Mouse (Mus musculus) granulocyte monocyte progenitor cell, adult 5-6 weeks (primary cell): ENCODE measurements at regions not wholly inside any gene's neighbourhood (a gene's known extent, or its start where the extent isn't known, plus 50 kb on each side); places are given as distances from the start of the nearest gene placed in this dataset.
"Not testable (repeated sequence)": the region's sequence is repeated elsewhere in the genome, so short reads cannot be mapped to it uniquely, and the experiment has no call there.

ENCODE experiments used
- ATAC-seq: replicated peaks from 2 replicates; pipeline ENCODE4 v1.8.0; 2016; ENCODE audit warnings: mild to moderate bottlenecking, moderate TSS enrichment, inconsistent platforms; ENCODE audit not compliant: poor library complexity, severe bottlenecking

DNA sequence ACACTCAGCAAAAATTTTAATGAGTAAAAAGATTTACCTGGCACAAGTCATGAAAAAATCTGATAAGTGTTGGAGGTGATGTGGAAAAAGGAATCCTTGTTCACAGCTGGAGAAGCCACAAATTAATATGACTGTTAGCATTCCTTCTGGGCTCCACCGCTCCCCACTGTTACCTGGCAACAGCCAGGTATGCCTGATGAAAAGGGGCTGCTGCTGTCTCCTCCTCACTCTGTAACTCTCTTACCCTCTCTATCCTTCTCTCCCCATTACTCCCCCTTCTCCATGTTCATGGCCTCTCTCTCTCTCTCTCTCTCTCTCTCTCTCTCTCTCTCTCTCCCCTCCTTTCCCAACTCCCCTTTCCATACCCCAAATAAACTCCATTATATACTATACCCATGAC, 169.6 kb upstream of the Fer start:
- ATAC-seq: no peak

DNA sequence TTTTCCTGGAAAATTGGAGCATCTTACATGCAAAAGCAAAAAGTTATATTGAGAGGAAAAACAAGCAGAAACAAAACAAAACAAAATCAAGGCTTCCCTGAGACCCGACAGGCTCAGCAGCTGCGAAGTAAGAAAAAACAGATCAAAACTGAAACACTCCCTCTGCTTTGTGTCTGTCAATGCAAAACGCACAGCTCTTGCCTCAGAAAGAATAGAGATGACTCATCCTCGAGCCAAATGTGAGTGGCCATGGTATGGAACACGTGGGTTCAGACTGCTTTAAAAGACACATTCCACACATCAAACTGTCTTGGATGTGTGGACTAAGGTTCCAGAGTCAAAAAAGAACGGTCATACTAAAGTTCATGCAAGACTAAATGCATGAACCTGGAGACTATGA, 163.3 kb upstream of the Fer start:
- no peak for ATAC-seq

DNA sequence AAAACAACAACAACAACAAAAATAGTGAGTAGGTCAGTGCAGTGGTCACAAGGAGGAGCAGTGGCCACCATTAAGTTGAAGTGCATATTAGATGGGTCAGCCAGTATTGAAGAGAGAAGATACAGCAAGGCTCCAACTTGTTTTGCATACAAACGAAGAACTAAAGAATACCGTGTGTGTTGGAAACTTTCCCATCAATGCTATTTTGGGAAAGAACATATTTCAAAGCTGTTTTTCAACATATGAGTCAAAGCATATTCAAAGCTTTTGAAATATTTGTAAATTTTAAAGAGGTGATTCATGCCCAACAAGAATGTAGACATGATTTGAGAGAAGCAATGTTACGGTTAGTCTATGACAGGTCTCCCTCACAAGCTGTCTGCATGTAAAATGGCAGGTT, 157.9 kb upstream of the Fer start:
- no peak for ATAC-seq

DNA sequence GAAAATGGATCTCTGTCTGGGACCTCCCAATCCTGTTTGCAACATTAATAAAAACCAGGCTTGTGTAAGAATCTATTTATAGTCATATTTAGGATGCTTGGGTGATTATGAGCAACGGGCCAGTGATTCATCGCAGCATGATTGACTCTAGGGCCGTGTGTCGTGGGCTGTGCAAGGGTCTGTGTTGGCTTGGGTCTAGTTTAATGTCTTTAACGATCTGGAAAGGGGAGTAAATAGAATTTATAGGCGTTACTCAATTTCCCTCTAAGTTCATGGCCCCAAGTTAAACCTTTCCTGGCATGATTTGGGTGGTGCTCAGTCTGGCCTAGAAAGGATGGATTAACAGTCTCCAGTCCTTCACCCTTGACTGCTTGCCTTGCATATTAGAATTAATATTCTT, 149.9 kb upstream of the Fer start:
- no peak for ATAC-seq

DNA sequence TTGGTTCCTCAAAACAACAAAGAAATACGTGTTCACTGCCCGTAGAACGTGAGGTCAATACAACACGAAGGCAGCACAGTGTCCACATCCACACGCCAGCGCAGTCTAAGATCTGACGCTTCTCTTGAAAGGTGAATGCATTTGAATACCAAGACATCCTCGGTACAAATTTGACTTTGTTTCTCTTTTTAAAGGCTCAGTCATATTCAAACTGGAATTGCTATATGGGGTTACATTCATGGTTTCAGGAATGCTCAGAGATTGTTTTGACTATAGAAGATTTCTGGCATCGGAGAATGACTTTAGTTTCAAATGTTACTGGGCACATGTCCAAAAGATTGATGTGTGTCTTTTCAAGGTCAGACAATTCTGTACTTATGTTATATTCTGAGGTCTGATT, 147.2 kb upstream of the Fer start:
- ATAC-seq: no peak

DNA sequence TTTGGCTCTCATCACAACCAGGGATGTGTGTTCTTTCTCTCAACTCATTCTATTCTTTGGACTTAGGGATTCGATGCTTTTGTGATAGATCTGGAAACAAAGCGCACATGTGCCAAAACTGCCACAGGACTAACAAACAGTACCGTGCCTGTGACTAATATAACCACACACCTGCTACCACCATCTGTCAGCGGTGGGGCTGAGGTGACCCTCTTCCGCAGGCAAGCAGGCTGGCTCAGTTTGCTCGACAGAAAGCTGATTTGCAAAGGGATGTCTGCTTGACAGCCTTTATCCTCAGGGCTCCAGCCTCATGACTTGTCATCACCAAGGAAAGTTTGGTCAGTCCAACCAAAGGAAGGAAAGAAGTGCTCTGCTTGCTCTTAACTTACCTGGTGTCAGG, 146.7 kb upstream of the Fer start:
- ATAC-seq: no peak

DNA sequence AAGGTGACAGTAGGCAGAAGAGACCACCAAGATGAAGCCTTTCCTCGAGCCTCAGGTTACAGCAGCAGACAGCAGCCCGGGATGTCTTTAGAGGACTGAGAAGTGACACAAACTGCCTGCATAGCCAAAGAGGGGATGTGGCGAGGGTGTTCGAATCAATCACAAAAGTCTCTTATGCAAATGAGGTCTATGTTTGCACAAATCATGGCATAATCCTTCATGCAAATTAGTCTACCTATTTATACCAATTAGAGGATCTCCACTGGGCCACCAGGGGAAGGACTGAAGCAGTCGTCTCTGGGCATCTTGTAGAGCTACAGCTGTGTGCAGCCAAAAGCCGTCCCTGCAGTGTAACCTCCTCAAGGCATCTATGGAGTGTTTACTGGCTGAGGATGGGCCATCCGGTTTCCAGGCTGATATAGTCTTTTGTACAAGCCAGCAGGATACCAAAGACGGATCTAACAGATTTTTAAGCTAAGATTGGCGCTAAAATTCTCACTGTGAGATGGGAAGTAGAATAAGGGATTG, 145.7 kb upstream of the Fer start:
- ATAC-seq: no peak

DNA sequence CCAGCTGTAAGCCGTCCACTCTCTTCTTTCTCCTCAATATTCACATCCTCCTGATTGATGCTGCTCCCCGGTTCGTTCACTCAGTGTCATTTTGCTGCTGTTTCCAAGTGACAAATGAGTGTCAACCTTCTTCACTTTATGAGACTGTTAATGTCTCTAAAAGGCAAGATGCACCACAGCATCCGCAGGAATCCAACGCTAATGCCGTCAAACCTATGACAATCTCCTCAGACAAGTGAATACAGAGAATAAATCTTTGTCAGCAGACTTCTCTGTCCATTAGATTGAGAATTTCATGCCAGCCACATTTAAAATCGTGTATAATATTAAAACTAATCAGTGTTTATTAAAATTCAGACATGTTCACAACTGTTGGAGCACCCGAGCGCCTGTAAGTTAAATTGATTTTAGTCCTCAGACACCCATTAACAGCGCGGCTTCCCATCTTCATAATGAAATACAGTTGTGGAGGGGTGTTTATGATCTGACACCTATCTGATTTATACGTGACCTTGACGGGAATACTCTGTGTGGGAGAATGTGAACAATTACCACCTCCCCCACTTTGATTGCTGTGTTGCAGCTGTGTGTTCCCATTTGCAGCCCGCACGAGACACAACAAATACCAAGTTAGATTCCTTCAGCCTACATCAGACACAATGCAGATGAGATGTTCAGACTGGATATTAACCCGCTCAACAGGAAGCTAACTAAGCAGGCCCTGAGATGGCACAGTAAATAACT, 143.7 kb upstream of the Fer start:
- no peak for ATAC-seq

DNA sequence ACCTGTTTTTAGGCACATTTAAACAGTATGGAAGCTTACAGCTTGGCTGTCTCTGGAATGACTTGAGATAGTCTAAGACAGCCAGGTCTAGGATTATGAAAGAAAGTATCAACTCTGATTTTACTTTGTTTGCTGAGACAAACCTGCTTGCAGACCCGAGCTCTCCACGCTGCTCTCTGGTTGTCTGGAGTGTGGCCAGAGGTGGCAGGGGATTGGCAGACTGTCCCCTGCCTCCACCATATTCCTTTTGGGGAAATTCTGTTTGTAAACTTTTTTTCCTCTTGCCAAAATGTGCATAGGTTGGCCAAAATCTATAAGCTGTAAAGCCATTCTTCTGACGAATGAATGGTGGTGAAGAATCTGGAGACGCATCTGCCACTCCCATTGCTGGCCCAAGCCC, 143.1 kb upstream of the Fer start:
- no peak for ATAC-seq

DNA sequence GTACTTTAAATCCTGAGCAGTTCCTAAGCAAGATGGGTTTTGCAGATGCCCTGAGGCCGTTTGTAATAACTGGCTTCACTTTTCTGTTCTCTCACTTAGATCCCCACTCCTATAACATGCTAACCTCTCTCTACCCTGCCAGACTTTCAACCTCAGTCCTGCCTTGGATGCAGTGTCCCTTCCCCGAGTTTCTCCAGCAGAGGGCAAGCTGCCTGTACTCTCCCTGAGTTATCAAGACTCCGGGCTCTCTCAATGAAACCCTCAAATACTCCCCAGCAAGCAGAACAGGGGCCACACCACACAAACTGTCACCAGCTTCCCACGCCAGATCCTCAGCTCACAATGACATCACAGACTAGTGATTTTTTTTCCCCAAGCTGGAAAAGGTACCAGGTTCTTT, 142.0 kb upstream of the Fer start:
- no peak for ATAC-seq

DNA sequence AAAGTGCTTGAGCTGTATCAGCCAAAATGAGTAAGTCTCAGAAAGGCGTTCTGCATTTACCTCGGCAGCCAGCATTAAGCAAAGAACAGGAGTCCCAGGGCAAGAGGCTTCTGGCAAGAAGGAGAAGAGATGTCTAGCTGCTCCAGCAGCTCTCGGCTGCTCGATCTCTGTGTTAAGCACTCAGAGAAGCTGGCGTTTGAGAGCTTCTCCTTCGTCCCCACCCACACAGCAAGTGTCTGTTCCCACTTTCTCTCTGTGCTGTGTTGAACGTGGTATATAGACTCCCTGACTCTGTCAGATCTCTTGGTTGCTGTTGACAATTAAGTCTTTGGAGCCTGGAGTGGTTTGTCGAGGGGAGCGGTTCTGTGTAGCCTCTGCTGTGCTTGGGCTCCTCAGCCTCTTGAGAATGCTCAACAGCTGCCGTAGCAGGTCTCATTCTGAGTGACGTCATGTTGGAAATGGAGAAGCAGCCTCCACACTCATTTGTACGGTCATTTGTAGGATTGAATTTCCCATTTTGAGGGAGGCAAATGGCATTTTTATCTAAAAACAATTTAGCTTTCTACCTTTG, 140.3 kb upstream of the Fer start:
- ATAC-seq: no peak

DNA sequence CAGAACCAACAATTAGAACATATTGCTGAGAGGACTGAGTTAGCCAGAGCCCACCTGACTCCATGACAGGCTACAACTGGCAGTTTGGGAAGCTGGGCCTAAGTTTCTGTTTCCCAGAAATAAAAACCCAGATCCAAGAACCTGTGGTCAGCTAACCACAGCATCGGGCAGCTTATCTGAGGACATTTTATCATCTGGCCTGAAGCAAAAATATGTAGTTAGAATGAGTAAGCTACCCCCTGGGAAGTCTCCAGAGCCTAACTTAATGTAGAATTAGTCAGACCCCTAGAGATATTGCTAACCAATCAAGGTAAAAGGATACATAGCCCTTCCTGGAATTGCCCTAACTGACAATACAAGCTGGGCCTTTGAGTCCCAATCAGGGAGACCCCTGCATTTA, 124.7 kb upstream of the Fer start:
- no peak for ATAC-seq

DNA sequence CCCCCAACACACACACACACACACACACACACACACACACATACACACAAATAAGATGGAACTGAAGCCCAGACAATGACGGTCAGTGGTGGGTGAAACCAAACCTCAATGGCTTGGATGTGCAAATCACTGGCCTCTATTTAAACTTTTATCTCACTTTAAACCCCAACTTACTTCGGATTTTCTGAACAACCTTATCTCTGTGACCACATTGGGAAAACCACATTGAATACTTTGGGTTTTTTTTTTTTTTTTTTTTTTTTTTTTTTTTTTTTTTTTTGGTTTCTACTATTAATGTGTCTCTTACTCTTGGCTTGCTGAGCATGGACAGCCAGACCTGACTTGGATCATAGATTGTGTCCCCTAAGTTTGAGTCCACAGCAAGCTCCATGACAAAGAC, 123.2 kb upstream of the Fer start:
- ATAC-seq: no peak

DNA sequence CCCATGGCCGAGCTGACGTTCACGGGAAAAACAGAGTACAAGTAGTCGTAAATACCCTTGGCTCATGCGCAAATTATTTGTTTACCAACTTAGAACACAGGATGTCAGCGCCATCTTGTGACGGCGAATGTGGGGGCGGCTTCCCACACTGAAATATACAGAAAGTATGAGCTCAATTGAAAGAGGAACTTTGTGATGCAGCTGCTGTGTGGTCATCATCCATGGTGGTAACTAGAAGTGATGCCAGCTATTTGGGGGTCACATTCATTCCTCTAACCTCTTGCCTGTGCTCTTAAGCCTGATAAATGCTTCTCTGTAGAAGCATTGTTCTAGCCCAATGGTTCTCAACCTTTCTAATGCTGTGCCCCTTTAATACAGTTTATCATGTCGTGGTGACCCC, 113.6 kb upstream of the Fer start:
- not testable (repeated sequence) for ATAC-seq

DNA sequence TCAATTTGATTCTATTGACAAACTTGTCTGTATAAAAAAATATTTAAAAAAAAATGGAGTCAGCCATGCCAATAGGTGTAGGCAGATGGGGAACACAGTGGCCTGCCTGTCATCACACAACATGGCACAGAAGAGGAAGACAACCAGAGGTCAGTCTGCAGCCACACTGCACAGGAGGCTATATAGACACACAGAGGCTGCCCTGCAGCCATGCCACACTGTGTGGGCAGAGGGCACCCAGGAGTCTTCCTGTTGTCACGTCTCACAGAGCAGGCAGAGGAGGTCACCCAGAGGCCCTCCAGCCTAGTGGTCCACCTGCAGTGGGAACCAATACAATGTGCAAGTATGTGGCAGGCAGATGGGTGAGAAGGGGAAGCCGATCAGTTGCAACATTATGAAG, 108.5 kb upstream of the Fer start:
- ATAC-seq: no peak

DNA sequence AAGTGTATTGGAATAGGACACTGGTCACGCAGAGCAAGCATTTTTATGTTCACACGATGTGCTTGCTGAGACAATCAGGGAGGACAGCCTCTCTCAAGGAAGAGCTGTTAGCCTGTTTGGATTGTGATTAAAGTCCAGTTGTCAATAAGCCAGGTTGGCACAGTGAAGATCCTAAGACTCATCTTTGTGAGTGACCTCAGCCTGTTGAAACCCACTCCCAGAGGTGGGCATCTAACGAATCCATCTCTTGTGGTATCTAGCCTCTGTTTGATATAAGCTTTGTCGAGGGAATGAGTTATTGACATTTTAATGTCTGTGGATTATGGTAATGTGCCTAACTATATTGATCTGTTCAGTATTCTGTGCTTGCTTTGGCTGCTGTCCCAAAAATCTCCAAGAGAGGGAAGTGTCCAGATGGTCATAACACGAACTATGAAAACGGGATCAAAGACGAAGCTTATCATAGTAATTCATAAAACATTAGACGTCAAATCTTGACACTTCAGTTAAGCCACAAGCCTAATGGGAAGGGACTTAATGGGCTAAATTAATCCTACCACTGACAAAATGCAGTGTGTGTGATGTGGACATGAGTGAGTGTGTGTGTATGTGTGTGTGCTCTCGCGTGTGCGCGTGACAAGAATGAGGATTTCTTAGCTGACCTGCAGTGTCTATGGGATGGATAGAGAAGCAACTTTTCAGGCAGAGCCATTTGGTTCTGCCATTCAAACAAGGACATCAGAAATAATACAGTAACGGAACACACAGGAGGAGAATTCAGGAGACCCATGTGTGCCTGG, 104.8 kb upstream of the Fer start:
- ATAC-seq: no peak

DNA sequence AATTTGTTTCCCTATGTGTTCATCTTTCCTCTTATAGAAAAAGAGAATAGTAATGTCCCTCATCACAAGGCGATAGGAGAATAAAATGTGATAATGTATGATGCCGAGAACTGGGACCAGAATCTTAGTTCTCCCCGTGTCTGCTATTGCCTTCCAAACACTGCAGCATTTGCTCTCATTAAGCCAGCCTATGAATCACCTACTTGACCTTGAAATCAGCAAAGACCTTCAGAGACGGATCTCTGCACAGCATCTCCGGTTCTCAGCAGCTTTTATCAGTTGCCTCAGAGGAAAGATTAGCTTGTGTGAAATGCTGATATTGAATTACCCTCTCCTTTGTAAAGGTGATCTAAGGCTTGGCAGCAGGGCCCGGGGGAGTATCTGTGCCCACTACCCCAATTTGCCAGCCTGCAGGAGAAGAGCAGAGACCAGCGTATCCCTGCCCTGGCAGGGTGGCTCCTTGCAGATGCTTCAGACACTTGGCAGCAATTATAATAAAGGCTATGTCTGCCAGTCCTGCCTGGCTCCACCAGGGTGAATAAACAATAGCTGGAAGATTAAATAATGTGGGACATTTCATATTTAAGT, 104.0 kb upstream of the Fer start:
- ATAC-seq: no peak

DNA sequence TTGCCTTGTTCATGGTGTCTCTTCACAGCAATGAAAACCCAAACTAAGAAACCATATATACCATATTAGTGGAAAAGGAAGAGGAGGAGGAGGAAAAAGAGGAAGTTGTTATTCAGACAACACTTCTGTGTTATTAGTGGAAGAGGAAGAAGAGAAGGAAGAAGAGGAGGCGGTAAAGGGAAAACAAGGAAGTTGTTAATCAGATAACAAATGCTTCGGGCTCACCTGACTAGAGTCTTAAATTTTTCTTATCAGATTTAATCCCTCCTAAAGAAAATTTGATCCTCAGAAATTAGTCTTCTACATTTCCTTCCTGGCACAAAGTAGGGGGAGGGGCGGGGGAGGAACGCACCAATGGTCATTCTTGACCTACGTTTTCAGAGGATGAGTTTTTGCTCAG, 101.8 kb upstream of the Fer start:
- ATAC-seq: no peak

DNA sequence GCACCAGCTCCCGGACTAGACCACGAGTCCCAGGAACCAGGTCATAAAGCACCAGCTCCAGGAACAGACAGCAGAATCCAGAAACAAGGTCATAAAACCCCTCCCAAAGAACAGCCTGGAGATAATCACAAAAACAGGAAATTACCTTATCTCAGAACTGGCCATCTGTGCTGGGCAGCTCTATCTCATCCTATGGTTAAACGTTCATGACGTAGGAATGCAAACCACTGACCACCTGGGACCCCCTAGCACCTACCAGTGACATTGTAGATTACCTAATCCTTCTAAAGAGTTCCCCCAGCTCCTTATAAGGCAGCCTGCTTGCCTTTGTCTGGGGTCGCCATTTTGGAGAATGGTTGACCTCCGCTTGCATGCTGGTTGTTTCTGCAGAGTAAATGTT, 91.8 kb upstream of the Fer start:
- peak; percentile 44 for ATAC-seq

DNA sequence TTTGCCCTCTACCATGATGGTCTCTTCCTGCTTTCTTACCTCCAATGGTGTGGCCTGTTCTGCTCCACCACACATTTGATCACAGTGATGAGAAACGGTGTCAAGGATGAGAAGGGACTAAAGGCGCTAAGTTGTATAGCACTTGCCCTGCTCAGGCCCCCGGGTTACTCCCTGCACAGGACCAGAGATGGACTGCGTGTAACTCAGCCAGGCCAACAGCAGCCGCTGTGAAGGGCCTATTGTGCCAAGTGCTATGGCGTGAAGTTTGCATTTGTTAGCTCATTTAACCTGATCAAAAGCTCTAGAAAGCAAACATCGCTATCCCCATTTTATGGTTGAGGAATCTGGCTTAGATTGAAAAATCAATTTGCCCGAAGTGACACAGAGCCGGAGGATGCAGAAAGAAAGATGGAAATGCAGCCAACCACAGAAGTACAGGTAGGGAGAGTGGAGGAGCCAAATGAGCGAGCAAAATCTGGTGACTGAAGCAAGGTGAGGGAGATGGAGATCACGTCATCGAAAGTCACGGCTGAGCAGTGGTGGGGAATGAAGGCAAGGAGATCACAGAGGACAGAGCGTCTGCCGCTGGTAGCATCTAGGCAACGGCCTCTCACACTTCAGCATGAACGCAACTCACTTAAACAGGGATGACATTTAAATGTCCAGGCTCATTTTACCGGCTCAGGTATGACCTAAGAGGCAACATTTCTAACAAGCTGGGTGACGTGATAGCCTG, 78.3 kb upstream of the Fer start:
- no peak for ATAC-seq

DNA sequence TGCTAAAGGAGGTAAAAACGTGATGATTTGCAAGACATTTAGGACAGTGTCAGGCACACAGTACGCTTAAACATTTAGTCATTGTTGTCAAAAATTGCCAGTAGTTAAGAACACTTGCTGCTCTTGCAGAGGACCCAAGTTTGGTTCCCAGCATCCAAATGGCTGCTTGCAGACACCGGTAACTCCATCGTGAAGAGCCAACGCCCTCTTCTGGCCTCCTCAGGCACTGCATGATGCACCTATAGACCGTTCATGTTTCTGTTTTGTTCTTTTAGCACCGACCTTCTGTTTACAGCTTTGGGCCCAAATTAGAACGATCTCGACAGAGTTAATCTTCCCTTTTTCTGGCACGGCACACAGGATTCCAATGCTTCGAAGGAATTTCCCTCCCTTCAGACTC, 76.4 kb upstream of the Fer start:
- ATAC-seq: no peak
